Mouse (Mus musculus) myocyte (in vitro differentiated cells): ENCODE measurements around the gene Cmtm1.
"Not testable (repeated sequence)": the region's sequence is repeated elsewhere in the genome, so short reads cannot be mapped to it uniquely, and the experiment has no call there.

ENCODE experiments used
- CEBPB ChIP-seq: IDR thresholded peaks from 2 replicates; pipeline ENCODE4 v1.6.1; 2011; ENCODE audit warnings: mild to moderate bottlenecking, moderate library complexity; ENCODE audit not compliant: poor library complexity, insufficient read depth, severe bottlenecking
- E2F4 ChIP-seq: IDR thresholded peaks from one replicate; pipeline ENCODE4 v1.6.1; 2011; ENCODE audit warnings: mild to moderate bottlenecking, control low read depth, moderate library complexity; ENCODE audit not compliant: insufficient read depth
- MAX ChIP-seq: IDR thresholded peaks from one replicate; pipeline ENCODE4 v1.6.1; 2011; ENCODE audit warnings: low read depth, mild to moderate bottlenecking, control low read depth
- MYOD1 ChIP-seq, 3 experiments: IDR thresholded peaks; one replicate each; pipeline ENCODE4 v1.6.1; 2011; ENCODE audit warnings: control low read depth in 2 of 3, low read depth in 2 of 3, mild to moderate bottlenecking in 2 of 3, moderate library complexity in 1 of 3; ENCODE audit not compliant: insufficient read length in 2 of 3, control insufficient read depth in 1 of 3
- MYOG ChIP-seq, 3 experiments: IDR thresholded peaks; one replicate each; pipeline ENCODE4 v1.6.1; 2011; ENCODE audit warnings: control low read depth in 2 of 3, low read depth in 2 of 3, mild to moderate bottlenecking in 2 of 3; ENCODE audit not compliant: insufficient read length in 2 of 3, control insufficient read depth in 1 of 3, insufficient read depth in 1 of 3
- POLR2A ChIP-seq: IDR thresholded peaks from one replicate; pipeline ENCODE4 v1.6.1; 2011; ENCODE audit warnings: low read depth, mild to moderate bottlenecking, control low read depth, moderate library complexity; ENCODE audit not compliant: insufficient read length
- POLR2AphosphoS2 ChIP-seq: IDR thresholded peaks from one replicate; pipeline ENCODE4 v1.6.1; 2011; ENCODE audit warnings: low read depth, control low read depth; ENCODE audit not compliant: insufficient read length
- SRF ChIP-seq: IDR thresholded peaks from one replicate; pipeline ENCODE4 v1.6.1; 2011; ENCODE audit warnings: low read depth; ENCODE audit not compliant: control insufficient read depth, insufficient read length
- TCF12 ChIP-seq: IDR thresholded peaks from one replicate; pipeline ENCODE4 v1.6.1; 2011; ENCODE audit warnings: mild to moderate bottlenecking, control low read depth; ENCODE audit not compliant: poor library complexity, insufficient read depth, severe bottlenecking
- TCF3 ChIP-seq: IDR thresholded peaks from one replicate; pipeline ENCODE4 v1.6.1; 2011; ENCODE audit warnings: low read depth, control low read depth; ENCODE audit not compliant: insufficient read length
- USF1 ChIP-seq: IDR thresholded peaks from one replicate; pipeline ENCODE4 v1.6.1; 2011; ENCODE audit warnings: low read depth, mild to moderate bottlenecking, control low read depth, moderate library complexity

- TF ChIP-seq MYOD1 (IDR thresholded peaks at IDR 0.05; ENCODE audit: control insufficient read depth in 1 of 3, insufficient read length in 2 of 3, low read depth in 2 of 3); TCF3; USF1; POLR2A; MAX; TCF12; SRF; CEBPB; E2F4; MYOG (IDR thresholded peaks at IDR 0.05; ENCODE audit: control insufficient read depth in 1 of 3, insufficient read depth in 1 of 3, insufficient read length in 2 of 3, low read depth in 2 of 3); POLR2AphosphoS2: not testable (repeated sequence)
Measured at GRCm38 (mm10) chr8:104321267-104321666, 11.3 kb upstream of the Cmtm1 start, which contains the start of gene Gm11020.
